Mouse (Mus musculus) hindbrain, embryonic 11.5 days (tissue): Measurements from ENCODE around the gene Chrne. TPM values are rescaled to one million over a fixed set of nuclear protein-coding genes. Genes with fewer than 3 reads are reported as not detected.

ENCODE experiments used
- ATAC-seq: fragments of 200-750 bp; cut with Nextera tagmentation; 2 replicates; pipeline ENCODE4 v1.8.0; 2017; ENCODE audit warnings: mild to moderate bottlenecking, moderate TSS enrichment, moderate library complexity; ENCODE audit not compliant: low FRiP score
- DNase-seq: peaks from one replicate; pipeline ENCODE4 v3.0.0-alpha.2; 2015; ENCODE audit warnings: low spot score
- H3K27ac ChIP-seq: fragments of 300-500 bp; sonication (generic); 2 replicates; pipeline ENCODE4 v1.5.1; 2014; ENCODE audit warnings: mild to moderate bottlenecking, low read depth, low read length
- H3K27me3 ChIP-seq: fragments of 300-500 bp; sonication (generic); 2 replicates; pipeline ENCODE4 v1.6.1; 2014; ENCODE audit warnings: mild to moderate bottlenecking, low read length, moderate library complexity, mixed read lengths; ENCODE audit not compliant: control insufficient read depth, insufficient read depth
- H3K36me3 ChIP-seq: fragments of 300-500 bp; sonication (generic); 2 replicates; pipeline ENCODE4 v1.6.1; 2014; ENCODE audit warnings: mild to moderate bottlenecking, low read length, moderate library complexity, mixed read lengths; ENCODE audit not compliant: control insufficient read depth, insufficient read depth
- H3K4me1 ChIP-seq: fragments of 300-500 bp; sonication (generic); replicated peaks from 2 replicates; pipeline ENCODE4 v1.6.1; 2014; ENCODE audit warnings: low read length, mixed read lengths; ENCODE audit not compliant: control insufficient read depth, insufficient read depth
- H3K4me2 ChIP-seq: fragments of 300-500 bp; sonication (generic); replicated peaks from 2 replicates; pipeline ENCODE4 v1.6.1; 2014; ENCODE audit warnings: mild to moderate bottlenecking, low read depth, low read length
- H3K4me3 ChIP-seq: fragments of 300-500 bp; sonication (generic); 2 replicates; pipeline ENCODE4 v1.5.1; 2014; ENCODE audit warnings: low read depth, low read length
- H3K9ac ChIP-seq: fragments of 300-500 bp; sonication (generic); 2 replicates; pipeline ENCODE4 v1.6.1; 2014; ENCODE audit warnings: low read depth, low read length
- H3K9me3 ChIP-seq: fragments of 300-500 bp; sonication (generic); 2 replicates; pipeline ENCODE4 v1.6.1; 2016; ENCODE audit warnings: low read length; ENCODE audit not compliant: control insufficient read depth
- WGBS: fragments of 180-500 bp; shearing (Covaris S2); extraction: QIAGEN DNeasy Blood & Tissue Kit; methylation state at CpG from one replicate; pipeline ENCODE4 v1.1.7; 2014; 5-methylcytosine and 5-hydroxymethylcytosine counted together
- polyA plus RNA-seq: library from polyadenylated mRNA; unstranded; fragments of >200 nt; fragmentation: Nextera tagmentation; extraction: Ambion mirVana; gene quantifications from 2 replicates; pipeline ENCODE4 v1.2.1, GENCODE M21; 2014

Chrne gene
- polyA plus RNA-seq, 1 experiment from 2014 or later = not detected

GRCm38 (mm10) chr11:70658942-70659341 is 39.9 kb upstream of the Chrne start:
- Histone ChIP-seq H3K4me1 (0 out of 2 replicates have a peak, but pooled peaks cover 5% of the 10 kb centered on the region), H3K27me3 (no peaks in the 10 kb centered on the region), H3K4me2 (no peak overlapping the region), H3K9me3 (no peaks in the 10 kb centered on the region), H3K4me3 (no peak overlapping the region), H3K27ac (no peak overlapping the region), H3K9ac (no peak overlapping the region), H3K36me3 (no peaks in the 10 kb centered on the region; the same call in none of the 2 replicates)
- DNase-seq = no peak
- ATAC-seq = no peak
- 74% methylated on average over 8 of the region's 8 CpGs for WGBS

DNA sequence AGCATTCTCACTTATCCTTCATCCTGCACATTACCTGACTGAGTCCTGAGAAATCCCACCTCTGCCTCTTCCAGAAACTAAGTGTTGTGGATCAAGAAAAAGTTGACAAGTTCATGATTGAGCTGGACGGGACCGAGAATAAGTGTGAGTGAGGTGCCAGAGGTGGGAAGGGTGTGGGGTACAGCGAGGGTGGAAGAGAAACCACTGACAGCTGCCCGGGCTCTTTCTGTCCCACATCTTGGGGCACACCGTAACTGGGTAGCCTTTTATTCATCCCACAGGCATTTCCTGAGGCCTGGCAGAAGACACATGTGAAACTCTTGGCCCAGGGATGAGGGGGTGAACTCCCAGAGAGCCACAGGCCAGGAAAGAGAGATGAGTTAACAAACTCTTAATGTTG is 39.5 kb upstream of the Chrne start:
- ATAC-seq = no peak
- Histone ChIP-seq H3K4me1 (0 out of 2 replicates have a peak, but pooled peaks cover 5% of the 10 kb centered on the region), H3K4me3 (no peak overlapping the region), H3K9ac (no peak overlapping the region), H3K27ac (no peak overlapping the region), H3K36me3 (no peaks in the 10 kb centered on the region; the same call in 1 of the 2 replicates), H3K27me3 (no peaks in the 10 kb centered on the region), H3K9me3 (no peaks in the 10 kb centered on the region), H3K4me2 (no peak overlapping the region)
- DNase-seq = no peak
- WGBS = 86% methylated on average over 5 of the region's 5 CpGs

- Histone ChIP-seq H3K27ac (no peak overlapping the region), H3K27me3 (no peaks in the 10 kb centered on the region), H3K9ac (no peak overlapping the region), H3K4me1 (0 out of 2 replicates have a peak, but pooled peaks cover 5% of the 10 kb centered on the region), H3K4me2 (no peak overlapping the region), H3K9me3 (no peaks in the 10 kb centered on the region), H3K4me3 (no peak overlapping the region), H3K36me3 (no peaks in the 10 kb centered on the region; the same call in 1 of the 2 replicates)
- no peak for DNase-seq
- 55% methylated on average over 9 of the region's 9 CpGs for WGBS
- no peak for ATAC-seq
These were observed 39.0 kb upstream of the Chrne start for GRCm38 (mm10) chr11:70657991-70658390.

GRCm38 (mm10) chr11:70657573-70657972 is 38.6 kb upstream of the Chrne start:
- DNase-seq (no peak), ATAC-seq (no peak)
- H3K4me3 ChIP-seq = no peak overlapping the region
- H3K9ac ChIP-seq = no peak overlapping the region
- no peaks in the 10 kb centered on the region; the same call in 1 of the 2 replicates for H3K36me3 ChIP-seq
- 0 out of 2 replicates have a peak, but pooled peaks cover 7% of the 10 kb centered on the region for H3K4me1 ChIP-seq
- H3K27ac ChIP-seq = no peak overlapping the region
- no peaks in the 10 kb centered on the region for H3K27me3 ChIP-seq
- H3K4me2 ChIP-seq = no peak overlapping the region
- H3K9me3 ChIP-seq = no peaks in the 10 kb centered on the region
- WGBS = 55% methylated on average over 6 of the region's 6 CpGs

- 0% methylated on average over 3 of the region's 3 CpGs for WGBS
- H3K4me2 ChIP-seq = peak within 1 kb of the TSS; percentile 84
- peak within 1 kb of the TSS; percentile 99 for H3K4me3 ChIP-seq
- no peaks in the 10 kb centered on the region for H3K9me3 ChIP-seq
- peak within 1 kb of the TSS; percentile 97 for H3K9ac ChIP-seq
- H3K27ac ChIP-seq = peak within 1 kb of the TSS; percentile 96; the same call in 1 of the 2 replicates
- H3K4me1 ChIP-seq = 0 out of 2 replicates have a peak, but pooled peaks cover 10% of the 10 kb centered on the region
- no peak for DNase-seq
- no peaks in the 10 kb centered on the region; the same call in 1 of the 2 replicates for H3K36me3 ChIP-seq
- no peak for ATAC-seq
- no peaks in the 10 kb centered on the region for H3K27me3 ChIP-seq
These were observed 37.9 kb upstream of the Chrne start, which contains the start of gene Eno3 for GRCm38 (mm10) chr11:70656964-70657363. Gene Eno3 (plus strand): TSS chr11:70657202.

DNA sequence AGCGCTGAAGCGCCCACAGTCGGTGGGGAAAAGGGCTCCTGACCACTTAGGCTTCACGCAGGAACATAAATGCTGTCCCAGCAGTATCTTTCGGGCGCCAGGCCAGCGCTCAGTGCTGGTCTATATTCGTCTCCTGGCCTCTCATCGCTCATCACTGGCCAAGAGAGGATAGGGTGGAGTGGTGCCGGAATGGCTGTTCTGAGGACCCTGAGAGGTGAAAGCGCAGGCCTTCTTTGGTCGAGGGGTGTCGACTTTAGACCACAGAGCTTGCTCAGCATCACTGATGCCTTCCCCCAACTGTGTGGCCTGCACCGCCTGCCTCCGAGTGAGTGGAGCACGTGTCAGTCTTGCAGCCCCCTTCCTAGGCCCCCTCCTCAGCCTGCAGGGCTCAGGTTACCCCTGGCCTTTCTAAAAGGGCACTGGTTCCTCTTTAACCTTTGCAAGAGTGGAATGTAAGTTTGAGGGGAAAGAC is 37.5 kb upstream of the Chrne start:
- H3K9ac ChIP-seq = peak overlapping the region; percentile 97
- no peak for ATAC-seq
- no peaks in the 10 kb centered on the region for H3K9me3 ChIP-seq
- 0 out of 2 replicates have a peak, but pooled peaks cover 12% of the 10 kb centered on the region for H3K4me1 ChIP-seq
- H3K4me3 ChIP-seq = peak overlapping the region; percentile 99; the same call in 1 of the 2 replicates
- H3K27me3 ChIP-seq = no peaks in the 10 kb centered on the region
- DNase-seq = peak; percentile 58
- 3% methylated on average over 16 of the region's 16 CpGs for WGBS
- no peaks in the 10 kb centered on the region; the same call in 1 of the 2 replicates for H3K36me3 ChIP-seq
- peak overlapping the region; percentile 84 for H3K4me2 ChIP-seq
- peak overlapping the region; percentile 96; the same call in 1 of the 2 replicates for H3K27ac ChIP-seq

DNA sequence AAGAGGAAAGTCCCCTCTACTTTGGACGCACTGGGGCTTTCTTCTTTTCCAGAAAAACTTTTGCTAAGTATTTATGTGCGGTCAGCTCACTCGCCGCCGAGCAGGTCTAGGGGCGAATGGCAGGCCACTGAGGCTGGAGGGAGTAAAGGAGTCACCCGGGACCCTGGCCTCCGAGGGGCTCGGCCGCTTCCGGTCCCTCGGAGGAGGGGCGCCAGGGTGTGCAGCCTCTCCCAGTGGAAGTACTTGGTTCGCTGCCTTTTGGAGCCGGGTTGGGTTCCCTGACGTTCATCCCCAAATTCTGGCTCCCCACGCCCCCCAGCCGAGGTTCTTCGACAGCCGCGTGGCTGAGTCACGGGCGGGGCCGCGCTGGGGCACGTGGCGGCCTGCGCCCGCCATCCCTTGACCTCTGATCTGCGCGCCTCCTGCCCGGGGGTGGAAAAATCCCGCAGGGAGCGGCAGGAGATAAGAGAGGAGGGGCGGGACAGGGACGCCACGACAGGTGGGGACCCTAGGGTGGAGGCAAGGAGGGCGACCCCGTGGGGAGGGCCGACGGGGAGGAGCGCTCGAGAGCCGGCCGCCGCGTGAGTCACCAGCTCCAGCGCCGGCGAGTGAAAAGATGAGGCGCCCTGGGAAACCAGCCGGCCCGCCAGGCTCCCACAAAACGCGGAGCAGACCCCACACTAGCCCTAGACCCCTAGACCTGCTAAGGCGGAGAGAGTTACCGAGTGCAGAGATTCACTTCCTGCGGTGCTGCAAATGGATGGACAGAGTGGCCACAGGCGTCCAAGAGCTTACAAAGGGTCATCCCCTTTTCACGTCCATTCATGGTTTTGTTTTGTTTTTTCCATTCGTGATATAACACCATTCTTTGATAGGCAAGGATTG is 36.8 kb upstream of the Chrne start:
- Histone ChIP-seq H3K4me1 (0 out of 2 replicates have a peak, but pooled peaks cover 12% of the 10 kb centered on the region), H3K27ac (peak overlapping the region; percentile 96), H3K36me3 (no peaks in the 10 kb centered on the region; the same call in 1 of the 2 replicates), H3K9me3 (no peaks in the 10 kb centered on the region), H3K4me2 (peak overlapping the region; percentile 84), H3K9ac (peak overlapping the region; percentile 97), H3K27me3 (no peaks in the 10 kb centered on the region), H3K4me3 (peak overlapping the region; percentile 99)
- DNase-seq = peak; percentile 74
- peak; percentile 52 for ATAC-seq
- under 1% methylated on average over 59 of the region's 61 CpGs for WGBS

- peak; percentile 50 for ATAC-seq
- Histone ChIP-seq H3K27ac (peak overlapping the region; percentile 96), H3K4me1 (0 out of 2 replicates have a peak, but pooled peaks cover 12% of the 10 kb centered on the region), H3K9ac (peak overlapping the region; percentile 97), H3K9me3 (no peaks in the 10 kb centered on the region), H3K36me3 (0 out of 2 replicates have a peak, but pooled peaks cover 4% of the 10 kb centered on the region), H3K4me3 (peak overlapping the region; percentile 99), H3K27me3 (no peaks in the 10 kb centered on the region), H3K4me2 (peak overlapping the region; percentile 84)
- under 1% methylated on average over 45 of the region's 48 CpGs for WGBS
- peak; percentile 88 for DNase-seq
These were observed 36.0 kb upstream of the Chrne start for GRCm38 (mm10) chr11:70654923-70655570.
